ENCODE assay signal across 9 mouse cellular contexts in the genomic region with DNA sequence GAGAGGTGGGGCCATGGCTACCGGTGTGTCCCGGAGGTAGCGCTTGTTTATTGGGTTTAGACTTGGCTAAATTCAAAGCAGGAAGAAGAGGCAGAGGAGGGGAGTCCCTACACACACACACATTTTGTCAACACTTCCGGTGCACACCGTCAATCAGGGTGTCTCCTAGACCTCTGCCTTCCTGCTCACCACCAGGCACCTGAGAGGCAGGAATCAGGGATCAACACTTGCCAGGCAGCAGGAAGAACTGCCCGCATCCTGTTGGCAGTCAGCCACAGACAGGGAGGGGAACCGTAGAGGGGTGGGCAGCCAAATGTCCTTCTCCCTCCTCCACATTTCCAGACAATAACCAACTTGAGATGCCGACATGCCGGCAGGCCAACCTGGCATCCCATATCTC. TPM values are rescaled to one million over a fixed set of nuclear protein-coding genes. Genes with fewer than 3 reads are reported as not detected.
A peak's percentile ranks its signal among the peaks of the same experiment; 100 is the strongest.
DNase-seq lines count a peak whose midpoint lies in the region; ATAC-seq and TF ChIP-seq lines count a peak whose summit lies in the region.
"Had no signal": no experiment of that assay in that cellular context is flagged by ENCODE, and none has a peak within 500 bp of the region (broad histone marks: within the 10 kb centered on the region; RNA-seq: fewer than 3 reads in every experiment).

No protein-coding gene starts in this region.

- no peak for ATAC-seq in forebrain, embryonic 12.5 days (ENCODE audit: low FRiP score)
- ATAC-seq in forebrain, embryonic 11.5 days (replicated peaks; ENCODE audit: low FRiP score) = no peak
- peak; percentile 54; the same call in 1 of the 2 replicates for ATAC-seq in lung, embryonic 14.5 days (ENCODE audit: insufficient read depth)
- peak; percentile 16; the same call in 1 of the 2 replicates for ATAC-seq in forebrain, embryonic 16.5 days
- no peak for ATAC-seq in erythroid progenitor cell, adult 5-6 weeks (replicated peaks; ENCODE audit: low FRiP score, poor library complexity, severe bottlenecking)

- peaks cover 3% of the 10 kb centered on the region; the same call in 1 of the 2 replicates for H3K36me3 ChIP-seq in forebrain, embryonic 12.5 days (replicated peaks)
- no peaks in the 10 kb centered on the region for H3K36me3 ChIP-seq in forebrain, embryonic 11.5 days (ENCODE audit: control insufficient read depth, insufficient read depth, low read length)
- no peaks in the 10 kb centered on the region for H3K36me3 ChIP-seq in lung, embryonic 14.5 days (ENCODE audit: insufficient read depth)
- H3K36me3 ChIP-seq in forebrain, embryonic 16.5 days (ENCODE audit: control insufficient read depth, insufficient read depth) = no peaks in the 10 kb centered on the region

- no peaks in the 10 kb centered on the region for H3K27me3 ChIP-seq in forebrain, embryonic 12.5 days
- H3K27me3 ChIP-seq in forebrain, embryonic 11.5 days (ENCODE audit: control insufficient read depth, insufficient read depth, low read length) = no peaks in the 10 kb centered on the region
- no peaks in the 10 kb centered on the region for H3K27me3 ChIP-seq in lung, embryonic 14.5 days (ENCODE audit: insufficient read depth, low read length)
- H3K27me3 ChIP-seq in forebrain, embryonic 16.5 days (replicated peaks; ENCODE audit: control insufficient read depth, insufficient read depth, low read length) = no peaks in the 10 kb centered on the region

- peak overlapping the region; percentile 61; the same call in 1 of the 2 replicates for H3K27ac ChIP-seq in forebrain, embryonic 12.5 days
- H3K27ac ChIP-seq in forebrain, embryonic 11.5 days (ENCODE audit: low read depth, low read length) = no peak overlapping the region
- H3K27ac ChIP-seq in lung, embryonic 14.5 days (ENCODE audit: low read depth) = no peak overlapping the region
- H3K27ac ChIP-seq in forebrain, embryonic 16.5 days (ENCODE audit: low read length) = peak overlapping the region; percentile 6

- no peaks in the 10 kb centered on the region for H3K9me3 ChIP-seq in forebrain, embryonic 12.5 days
- H3K9me3 ChIP-seq in forebrain, embryonic 11.5 days (ENCODE audit: control insufficient read depth, low read length) = no peaks in the 10 kb centered on the region
- H3K9me3 ChIP-seq in lung, embryonic 14.5 days (ENCODE audit: low read depth, low read length) = no peaks in the 10 kb centered on the region
- H3K9me3 ChIP-seq in forebrain, embryonic 16.5 days (ENCODE audit: control insufficient read depth, low read length) = no peaks in the 10 kb centered on the region

- WGBS in forebrain, embryonic 12.5 days = 83% methylated on average over 9 of the region's 9 CpGs
- 89% methylated on average over 9 of the region's 9 CpGs for WGBS in forebrain, embryonic 11.5 days
- 50% methylated on average over 9 of the region's 9 CpGs for WGBS in lung, embryonic 14.5 days
- 35% methylated on average over 9 of the region's 9 CpGs for WGBS in lung, adult 2 months
- 56% methylated on average over 9 of the region's 9 CpGs for WGBS in forebrain, embryonic 16.5 days

- H3K4me2 ChIP-seq in forebrain, embryonic 12.5 days = no peak overlapping the region
- no peak overlapping the region for H3K4me2 ChIP-seq in forebrain, embryonic 11.5 days (ENCODE audit: low read depth, low read length, severe bottlenecking)
- no peak overlapping the region for H3K4me2 ChIP-seq in lung, embryonic 14.5 days
- no peak overlapping the region for H3K4me2 ChIP-seq in forebrain, embryonic 16.5 days (ENCODE audit: low read length)

- DNase-seq in forebrain, embryonic 11.5 days (ENCODE audit: low spot score) = no peak
- DNase-seq in lung, embryonic 14.5 days = peak; percentile 71
- DNase-seq in lung, adult 2 months = no peak
- peak; percentile 19 to 21 for DNase-seq in natural killer cell, adult 2 months (ENCODE audit: low spot score in 2 of 2)
- no peak for DNase-seq in c-Kit-positive CD71-positive TER-119-positive erythroid progenitor cells, embryonic 14.5 days (ENCODE audit: low spot score)
- DNase-seq: heart, adult 18-20 months had no signal

- no peak for TF ChIP-seq CTCF in lung, embryonic 14.5 days (IDR thresholded peaks at IDR 0.05; ENCODE audit: low read depth)
- TF ChIP-seq CTCF in lung, adult 2 months (IDR thresholded peaks at IDR 0.05; ENCODE audit: insufficient read depth, low read length) = no peak

- H3K4me3 ChIP-seq in forebrain, embryonic 12.5 days (replicated peaks) = no peak overlapping the region
- no peak overlapping the region for H3K4me3 ChIP-seq in forebrain, embryonic 11.5 days (ENCODE audit: low read depth, low read length)
- no peak overlapping the region for H3K4me3 ChIP-seq in lung, embryonic 14.5 days (ENCODE audit: low read depth, low read length)
- no peak overlapping the region for H3K4me3 ChIP-seq in lung, adult 2 months (replicated peaks; ENCODE audit: extremely low read depth, low read depth, low read length)
- no peak overlapping the region for H3K4me3 ChIP-seq in forebrain, embryonic 16.5 days (replicated peaks; ENCODE audit: low read length)

- TF ChIP-seq POLR2A in lung, adult 2 months (IDR thresholded peaks at IDR 0.05; ENCODE audit: borderline replicate concordance, extremely low read depth, low read depth, low read length) = no peak

- no peak overlapping the region for H3K9ac ChIP-seq in forebrain, embryonic 12.5 days
- H3K9ac ChIP-seq in forebrain, embryonic 11.5 days (ENCODE audit: low read length) = no peak overlapping the region
- no peak overlapping the region for H3K9ac ChIP-seq in lung, embryonic 14.5 days
- H3K9ac ChIP-seq in forebrain, embryonic 16.5 days (replicated peaks; ENCODE audit: low read depth, low read length) = no peak overlapping the region

- H3K4me1 ChIP-seq in forebrain, embryonic 12.5 days = peaks cover 32% of the 10 kb centered on the region
- H3K4me1 ChIP-seq in forebrain, embryonic 11.5 days (replicated peaks; ENCODE audit: control insufficient read depth, insufficient read depth, low read length) = peaks cover 7% of the 10 kb centered on the region; the same call in 1 of the 2 replicates
- H3K4me1 ChIP-seq in lung, embryonic 14.5 days (ENCODE audit: insufficient read depth) = peaks cover 4% of the 10 kb centered on the region; the same call in 1 of the 2 replicates
- H3K4me1 ChIP-seq in lung, adult 2 months (ENCODE audit: control insufficient read depth, insufficient read depth, low read length) = peaks cover 9% of the 10 kb centered on the region; the same call in 1 of the 2 replicates
- peaks cover 30% of the 10 kb centered on the region for H3K4me1 ChIP-seq in forebrain, embryonic 16.5 days (replicated peaks; ENCODE audit: control insufficient read depth, insufficient read depth, low read length)

RNA-seq across cellular contexts. Expression of a gene that starts 56.5 kb away (rescaled TPM):
- 7.3 and 7.9 TPM in 2 replicates for polyA plus RNA-seq in forebrain, embryonic 12.5 days (2016; fragmentation: Nextera tagmentation; extraction: Ambion mirVana)
- polyA plus RNA-seq in forebrain, embryonic 11.5 days (2014; fragmentation: Nextera tagmentation; extraction: Ambion mirVana) = 7.3 and 7.9 TPM in 2 replicates
- polyA plus RNA-seq in lung, embryonic 14.5 days (2014; fragmentation: Nextera tagmentation; extraction: Ambion mirVana) = 9.0 and 9.9 TPM in 2 replicates
- polyA plus RNA-seq in lung, adult 2 months (2012; rRNA removed) = 16.0 and 16.2 TPM in 2 replicates
- 4.6 and 5.6 TPM in 2 replicates for polyA plus RNA-seq in forebrain, embryonic 16.5 days (2015; fragmentation: Nextera tagmentation; extraction: Ambion mirVana)
- 1.1 and 1.3 TPM in 2 replicates for total RNA-seq in erythroid progenitor cell, adult 5-6 weeks (2015; ENCODE audit: low replicate concordance)
- total RNA-seq in erythroid progenitor cell, adult 5-6 weeks (2017; ENCODE audit: low replicate concordance) = 0.30 and 0.39 TPM in 2 replicates

Comparison
In these comparisons a context has a peak if more than half of its experiments do, and no peak if none do; other contexts are left out.
1. ATAC-seq: peak in lung, embryonic 14.5 days (single experiment) and forebrain, embryonic 16.5 days (single experiment); none in forebrain, embryonic 12.5 days (single experiment), forebrain, embryonic 11.5 days (single experiment) and erythroid progenitor cell, adult 5-6 weeks (single experiment).
2. H3K27ac ChIP-seq: peak in forebrain, embryonic 12.5 days (single experiment) and forebrain, embryonic 16.5 days (single experiment); none in forebrain, embryonic 11.5 days (single experiment) and lung, embryonic 14.5 days (single experiment).
3. DNase-seq: peak in lung, embryonic 14.5 days (single experiment) and natural killer cell, adult 2 months (2 of 2); none in forebrain, embryonic 11.5 days (single experiment), lung, adult 2 months (single experiment) and c-Kit-positive CD71-positive TER-119-positive erythroid progenitor cells, embryonic 14.5 days (single experiment).